Mouse (Mus musculus): ENCODE measurements around the gene Mrnip. TPM values are rescaled to one million over a fixed set of nuclear protein-coding genes. Genes with fewer than 3 reads are reported as not detected.
A peak's percentile ranks its signal among the peaks of the same experiment; 100 is the strongest.

Mrnip gene
- polyA plus RNA-seq, 1 experiment from 2014 or later, result 30.2 TPM

DNA sequence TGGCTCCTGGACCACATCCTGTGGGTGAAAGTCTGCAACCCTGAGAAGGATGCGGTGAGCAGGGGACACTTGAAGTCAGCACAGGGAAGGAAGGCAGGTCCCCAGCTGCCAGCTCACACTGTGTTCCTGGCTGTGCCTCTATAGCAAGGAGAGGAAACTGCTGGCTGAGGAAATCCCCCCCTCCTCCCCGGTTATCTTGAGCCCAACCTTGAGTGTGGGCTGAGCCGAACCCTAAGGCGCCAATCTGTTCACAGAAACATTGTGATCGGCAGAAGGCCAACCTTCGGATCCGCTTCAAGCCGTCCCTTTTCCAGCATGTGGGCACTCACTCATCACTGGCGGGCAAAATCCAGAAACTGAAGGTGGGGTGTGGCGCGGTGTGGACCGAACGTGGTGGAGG, 58.8 kb downstream of the Mrnip start:
- no peak overlapping the region for H3K4me3 ChIP-seq
- H3K27ac ChIP-seq, result no peak overlapping the region
- H3K4me1 ChIP-seq (replicated peaks), result peaks cover 45% of the 10 kb centered on the region
- no peak overlapping the region for H3K9ac ChIP-seq
- peaks cover 58% of the 10 kb centered on the region for H3K27me3 ChIP-seq
- H3K4me2 ChIP-seq, result no peak overlapping the region
- WGBS, result 98% methylated on average over 13 of the region's 13 CpGs
- peaks cover 49% of the 10 kb centered on the region for H3K36me3 ChIP-seq
- no peak for ATAC-seq (ENCODE audit: low FRiP score)
- H3K9me3 ChIP-seq, result no peaks in the 10 kb centered on the region

DNA sequence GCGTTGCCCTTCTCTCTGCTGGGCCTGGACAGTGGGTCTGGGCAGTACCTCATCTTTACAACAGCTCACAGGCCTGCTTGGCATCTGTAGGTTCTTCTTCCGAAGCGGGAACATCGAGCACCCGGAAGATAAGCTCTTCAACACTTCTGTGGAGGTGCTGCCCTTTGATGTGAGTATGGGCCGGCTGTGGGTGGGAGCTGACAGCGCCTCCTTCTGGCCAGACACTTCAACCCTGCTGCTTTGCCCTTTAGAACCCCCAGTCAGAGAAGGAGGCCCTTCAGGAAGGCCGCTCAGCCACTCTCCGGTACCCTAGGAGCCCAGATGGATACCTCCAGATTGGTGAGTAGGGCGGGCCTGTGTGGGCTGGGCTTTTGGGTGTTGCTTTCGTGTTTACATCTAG, 59.7 kb downstream of the Mrnip start:
- Histone ChIP-seq H3K9ac (no peak overlapping the region), H3K27me3 (peaks cover 63% of the 10 kb centered on the region), H3K4me1 (replicated peaks) (peaks cover 36% of the 10 kb centered on the region), H3K27ac (no peak overlapping the region), H3K4me3 (no peak overlapping the region), H3K9me3 (no peaks in the 10 kb centered on the region), H3K4me2 (no peak overlapping the region), H3K36me3 (peaks cover 49% of the 10 kb centered on the region)
- WGBS, result 88% methylated on average over 11 of the region's 11 CpGs
- ATAC-seq (ENCODE audit: low FRiP score), result no peak

DNA sequence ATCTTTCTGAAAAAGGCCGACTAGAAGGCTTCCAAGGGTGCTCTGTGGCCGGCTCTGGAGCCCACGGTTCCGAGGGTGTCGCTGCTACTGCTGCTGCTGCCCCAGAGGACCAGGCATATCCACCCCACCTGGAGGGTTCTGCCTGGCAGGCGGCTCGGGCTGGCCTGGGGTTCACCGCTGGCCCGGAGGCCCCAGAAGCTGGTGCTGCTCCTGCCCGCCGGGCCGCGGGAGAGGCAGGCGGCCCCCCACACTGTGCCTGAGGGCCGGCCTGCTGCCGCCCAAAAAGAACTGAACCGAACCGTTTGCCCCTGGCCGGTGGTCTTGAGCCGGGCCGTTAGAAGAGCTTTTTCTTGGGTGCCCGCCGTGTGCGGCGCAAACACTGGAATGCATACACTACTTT, 60.4 kb downstream of the Mrnip start:
- H3K27me3 ChIP-seq, result peaks cover 63% of the 10 kb centered on the region
- 95% methylated on average over 25 of the region's 25 CpGs for WGBS
- no peak for ATAC-seq (ENCODE audit: low FRiP score)
- no peak overlapping the region for H3K27ac ChIP-seq
- peaks cover 30% of the 10 kb centered on the region for H3K4me1 ChIP-seq (replicated peaks)
- H3K9me3 ChIP-seq, result no peaks in the 10 kb centered on the region
- peaks cover 49% of the 10 kb centered on the region for H3K36me3 ChIP-seq
- no peak overlapping the region for H3K4me2 ChIP-seq
- H3K4me3 ChIP-seq, result no peak overlapping the region
- no peak overlapping the region for H3K9ac ChIP-seq

DNA sequence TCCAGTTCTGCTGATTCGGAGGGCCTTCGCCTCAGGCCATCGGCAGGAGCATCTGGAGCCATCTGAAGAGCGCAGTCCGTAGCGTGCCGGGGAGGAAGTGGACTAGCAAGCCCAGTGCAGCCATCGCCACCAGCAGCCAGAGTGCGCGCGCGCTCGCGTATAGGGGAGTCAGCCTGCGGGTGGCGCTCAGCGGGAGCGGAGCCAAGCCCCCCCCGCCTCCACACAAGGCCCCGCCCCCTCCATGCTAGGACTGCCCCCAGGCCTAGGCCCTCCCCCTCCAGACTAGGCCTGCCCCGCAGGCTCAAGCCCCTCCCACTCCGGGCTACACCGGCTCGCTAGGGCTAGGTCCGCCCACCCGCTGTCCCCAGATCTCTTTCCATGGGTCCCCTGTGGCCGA, 62.3 kb downstream of the Mrnip start:
- Histone ChIP-seq H3K36me3 (peaks cover 41% of the 10 kb centered on the region), H3K27me3 (peaks cover 54% of the 10 kb centered on the region), H3K9me3 (no peaks in the 10 kb centered on the region), H3K4me3 (peak overlapping the region; percentile 57), H3K4me2 (peak overlapping the region; percentile 94), H3K9ac (peak overlapping the region; percentile 75), H3K27ac (no peak overlapping the region), H3K4me1 (replicated peaks) (peaks cover 22% of the 10 kb centered on the region)
- under 1% methylated on average over 25 of the region's 27 CpGs for WGBS
- peak; percentile 84 for ATAC-seq (ENCODE audit: low FRiP score)

DNA sequence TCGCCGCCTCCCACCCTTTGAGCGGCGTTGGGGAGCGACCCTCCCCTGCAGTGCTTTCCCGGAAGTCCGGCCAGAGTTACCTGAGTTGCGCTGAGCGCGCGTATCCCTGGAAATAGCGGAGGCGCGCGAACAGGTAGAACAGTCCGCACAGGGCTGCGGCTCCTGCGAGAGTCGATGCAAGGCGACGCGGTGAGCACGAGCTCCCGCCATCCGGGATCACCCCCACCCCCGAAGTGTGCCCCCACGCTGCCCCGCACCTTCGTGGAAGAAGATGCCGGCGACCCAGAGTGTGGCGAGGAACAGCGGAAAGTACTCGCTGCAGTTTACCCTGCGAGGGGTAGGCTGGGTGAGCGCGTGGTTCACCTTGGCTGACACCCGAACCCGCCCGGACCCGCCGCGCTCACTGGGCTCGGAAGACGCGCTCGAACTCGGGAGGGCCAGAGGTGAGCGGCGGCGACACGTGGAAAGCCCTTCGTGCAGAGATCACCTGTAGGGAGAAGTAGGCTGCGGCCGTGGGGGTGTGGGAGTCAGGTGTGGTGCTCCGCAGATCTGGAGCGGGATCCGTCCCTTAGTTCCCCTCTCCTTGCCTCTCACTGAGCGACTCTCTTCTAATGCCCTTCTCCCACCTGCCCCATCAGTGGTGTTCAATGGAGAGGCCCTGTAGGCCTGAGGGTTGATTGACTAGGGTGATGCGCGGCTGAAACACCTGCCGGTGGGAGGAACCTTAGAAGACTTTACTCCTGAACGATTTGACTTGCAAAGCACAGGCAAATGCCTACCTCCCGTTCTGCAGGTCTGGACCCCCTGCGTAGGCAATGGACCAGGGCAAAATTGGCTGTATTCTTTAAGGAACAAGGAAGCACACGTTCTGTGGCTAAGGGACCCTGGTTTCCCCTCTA, 62.9 kb downstream of the Mrnip start:
- Histone ChIP-seq H3K27me3 (peaks cover 54% of the 10 kb centered on the region), H3K36me3 (peaks cover 35% of the 10 kb centered on the region), H3K9me3 (no peaks in the 10 kb centered on the region), H3K4me2 (peak overlapping the region; percentile 94), H3K27ac (no peak overlapping the region), H3K4me3 (peak overlapping the region; percentile 57), H3K4me1 (replicated peaks) (peaks cover 22% of the 10 kb centered on the region), H3K9ac (peak overlapping the region; percentile 75)
- WGBS, result 2% methylated on average over 66 of the region's 66 CpGs
- peak; percentile 44 for ATAC-seq (ENCODE audit: low FRiP score)

DNA sequence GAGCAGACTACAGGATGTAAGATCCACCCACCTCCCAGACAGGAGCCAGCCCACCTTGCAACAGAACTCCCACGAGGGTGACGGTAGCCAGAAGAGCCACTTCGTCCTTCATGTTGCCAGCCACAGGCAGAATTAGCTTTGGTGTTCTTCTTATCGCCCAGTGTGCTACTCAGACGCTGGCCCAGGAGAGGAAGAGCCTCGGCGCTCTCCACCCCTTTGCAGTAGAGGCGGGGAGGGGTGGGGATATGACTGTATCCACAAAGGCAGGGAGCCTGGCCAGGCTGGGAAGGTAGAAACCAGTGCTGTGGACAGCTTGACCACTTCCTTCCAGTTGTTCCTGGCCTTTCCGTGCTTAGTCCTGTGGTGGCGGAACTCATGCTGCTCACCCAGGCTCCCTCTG, 64.1 kb downstream of the Mrnip start, which contains the start of gene Ltc4s:
Gene Ltc4s, minus strand, starts transcription at position 293 of the 400 bp plus-strand sequence.
- Histone ChIP-seq H3K9me3 (no peaks in the 10 kb centered on the region), H3K36me3 (peaks cover 24% of the 10 kb centered on the region), H3K9ac (no peak within 1 kb of the TSS), H3K4me3 (peak within 1 kb of the TSS; percentile 57), H3K4me1 (replicated peaks) (peaks cover 22% of the 10 kb centered on the region), H3K4me2 (peak within 1 kb of the TSS; percentile 94), H3K27me3 (peaks cover 54% of the 10 kb centered on the region), H3K27ac (no peak within 1 kb of the TSS)
- ATAC-seq (ENCODE audit: low FRiP score), result no peak
- 48% methylated on average over 10 of the region's 10 CpGs for WGBS

DNA sequence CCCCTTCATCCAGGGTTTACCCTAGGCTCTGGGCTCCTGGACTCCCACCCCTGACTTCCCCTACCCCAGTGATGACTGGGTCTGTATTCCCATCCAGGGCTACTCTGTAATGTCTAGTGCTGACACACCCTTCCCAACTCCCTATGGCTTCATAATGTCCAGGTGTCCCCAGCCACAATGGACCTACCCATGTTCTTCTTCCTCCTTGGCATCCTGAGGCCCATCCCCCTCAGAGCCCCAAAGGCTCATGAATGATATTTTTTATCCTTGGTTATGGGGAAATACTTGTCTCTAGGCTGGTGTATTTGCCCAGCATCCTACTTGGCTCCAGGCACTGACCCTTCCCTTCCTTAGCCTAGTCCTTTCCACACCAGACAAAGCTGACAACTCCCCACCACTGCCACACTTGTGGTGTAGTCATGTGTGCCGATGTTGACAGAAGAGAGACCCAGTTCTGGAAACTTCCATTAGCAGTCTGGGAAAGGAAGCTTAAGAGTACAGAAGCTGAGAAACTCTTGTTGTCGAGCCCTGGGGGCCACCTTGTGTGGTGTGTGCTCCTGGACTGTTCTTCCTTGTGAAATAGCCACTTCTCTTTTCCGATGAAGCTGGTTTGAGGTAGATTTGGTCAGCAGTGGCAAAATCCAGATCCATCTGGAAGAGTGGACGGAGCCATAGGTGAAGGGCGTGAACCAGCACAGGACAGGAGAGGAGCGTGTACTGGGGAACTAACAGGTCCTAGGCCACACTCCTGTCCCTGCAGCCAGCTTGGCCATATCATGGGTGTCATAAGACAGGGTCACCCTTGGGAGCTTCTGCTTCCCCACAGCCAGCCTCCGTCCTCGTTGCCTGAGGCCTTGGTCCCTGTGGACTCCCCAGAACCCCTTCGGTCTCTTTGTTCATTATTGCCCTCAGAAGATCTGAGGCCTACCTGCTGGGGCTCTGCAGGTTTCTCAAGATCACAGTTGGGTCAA, 64.9 kb downstream of the Mrnip start:
- no peak overlapping the region for H3K4me2 ChIP-seq
- peaks cover 22% of the 10 kb centered on the region for H3K4me1 ChIP-seq (replicated peaks)
- H3K27ac ChIP-seq, result no peak overlapping the region
- H3K9ac ChIP-seq, result no peak overlapping the region
- no peak overlapping the region for H3K4me3 ChIP-seq
- no peaks in the 10 kb centered on the region for H3K9me3 ChIP-seq
- no peak for ATAC-seq (ENCODE audit: low FRiP score)
- H3K36me3 ChIP-seq, result peaks cover 16% of the 10 kb centered on the region
- whole genome bisulfite sequencing, result 94% methylated on average over 9 of the region's 9 CpGs
- H3K27me3 ChIP-seq, result peaks cover 51% of the 10 kb centered on the region

DNA sequence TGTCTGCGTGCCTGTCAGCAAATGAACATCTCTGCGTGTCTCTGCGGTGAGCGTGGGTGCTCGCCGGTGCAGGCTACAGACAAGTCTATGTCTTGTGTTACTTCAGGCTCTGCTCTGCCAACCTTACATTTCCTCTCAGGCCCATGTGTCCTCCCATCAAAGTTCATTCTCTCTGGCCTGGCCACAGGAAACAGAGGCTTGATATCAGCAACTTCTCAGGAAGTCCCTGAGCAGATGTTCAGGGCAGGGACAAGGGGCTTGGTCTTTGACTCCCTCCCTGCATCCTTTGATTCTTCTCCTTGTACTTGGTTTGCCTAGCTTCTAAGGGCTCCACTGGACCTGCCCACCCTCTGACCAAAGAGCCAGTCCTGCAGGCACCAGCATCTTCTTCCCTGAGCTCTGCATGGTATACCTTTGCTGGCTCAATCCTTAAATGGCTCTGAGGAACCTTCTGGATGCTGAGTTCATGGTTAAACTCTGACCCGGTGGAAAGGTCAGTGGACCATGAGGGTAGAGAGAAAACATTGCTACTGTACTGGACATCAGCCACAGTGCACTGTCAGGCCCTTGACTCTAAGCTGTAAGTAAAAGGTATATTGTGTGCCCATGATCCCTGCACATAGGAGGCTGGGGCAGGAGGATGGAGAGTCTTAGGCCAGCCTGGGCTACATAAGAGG, 66.1 kb downstream of the Mrnip start:
- WGBS, result 86% methylated on average over 7 of the region's 7 CpGs

DNA sequence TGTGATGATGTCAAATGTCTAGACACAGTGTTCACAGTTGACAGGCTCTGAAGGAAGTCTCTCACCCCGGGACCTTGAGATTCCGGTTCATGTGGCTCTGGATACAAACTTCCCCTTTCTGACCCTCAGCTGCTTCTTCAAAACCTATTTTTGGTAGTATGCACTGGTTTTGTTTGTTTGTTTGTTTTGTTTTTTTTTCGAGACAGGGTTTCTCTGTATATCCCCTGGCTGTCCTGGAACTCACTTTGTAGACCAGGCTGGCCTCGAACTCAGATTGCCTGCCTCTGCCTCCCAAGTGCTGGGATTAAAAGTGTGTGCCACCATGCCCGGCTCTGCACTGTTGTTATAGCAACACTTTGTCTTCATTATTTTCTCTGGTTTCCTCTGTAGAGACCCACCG, 69.7 kb downstream of the Mrnip start:
- WGBS, result 87% methylated on average over 6 of the region's 6 CpGs
- Histone ChIP-seq H3K4me3 (no peak overlapping the region), H3K36me3 (no peaks in the 10 kb centered on the region), H3K27me3 (peaks cover 7% of the 10 kb centered on the region), H3K9me3 (no peaks in the 10 kb centered on the region), H3K4me2 (no peak overlapping the region), H3K9ac (no peak overlapping the region), H3K4me1 (replicated peaks) (no peaks in the 10 kb centered on the region), H3K27ac (no peak overlapping the region)
- ATAC-seq (ENCODE audit: low FRiP score), result no peak

More for the DNA sequence above, 66.1 kb downstream of the Mrnip start:
- Histone ChIP-seq H3K9me3 (no peaks in the 10 kb centered on the region), H3K36me3 (peaks cover 3% of the 10 kb centered on the region; the same call in 1 of the 2 replicates), H3K9ac (no peak overlapping the region), H3K27me3 (peaks cover 39% of the 10 kb centered on the region), H3K4me1 (replicated peaks) (peaks cover 22% of the 10 kb centered on the region), H3K4me3 (no peak overlapping the region), H3K4me2 (no peak overlapping the region), H3K27ac (no peak overlapping the region)
- ATAC-seq (ENCODE audit: low FRiP score), result no peak

DNA sequence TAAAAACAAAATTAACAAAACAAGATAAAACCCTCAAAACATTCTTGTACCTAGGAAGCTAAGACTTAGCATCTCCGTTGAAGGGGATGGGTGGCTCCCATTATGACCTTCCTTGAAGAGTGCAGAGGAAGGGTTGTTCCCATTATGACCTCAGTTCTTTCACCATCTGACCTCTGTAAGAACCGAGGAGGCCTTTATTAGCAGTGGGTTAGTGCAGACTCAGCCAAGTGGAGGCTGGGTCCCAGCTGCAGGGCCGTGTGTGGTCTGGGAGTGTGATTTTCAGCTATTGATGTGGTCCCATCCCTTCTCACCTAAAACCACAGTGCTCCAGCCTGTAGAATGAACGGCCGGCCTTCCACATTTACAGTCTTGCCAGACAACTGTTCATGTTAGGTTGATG, 71.0 kb downstream of the Mrnip start:
- ATAC-seq (ENCODE audit: low FRiP score), result no peak
- Histone ChIP-seq H3K4me3 (no peak overlapping the region), H3K27ac (no peak overlapping the region), H3K36me3 (no peaks in the 10 kb centered on the region), H3K9ac (no peak overlapping the region), H3K9me3 (no peaks in the 10 kb centered on the region), H3K27me3 (no peaks in the 10 kb centered on the region), H3K4me2 (no peak overlapping the region), H3K4me1 (replicated peaks) (no peaks in the 10 kb centered on the region)
- WGBS, result 69% methylated on average over 5 of the region's 5 CpGs

DNA sequence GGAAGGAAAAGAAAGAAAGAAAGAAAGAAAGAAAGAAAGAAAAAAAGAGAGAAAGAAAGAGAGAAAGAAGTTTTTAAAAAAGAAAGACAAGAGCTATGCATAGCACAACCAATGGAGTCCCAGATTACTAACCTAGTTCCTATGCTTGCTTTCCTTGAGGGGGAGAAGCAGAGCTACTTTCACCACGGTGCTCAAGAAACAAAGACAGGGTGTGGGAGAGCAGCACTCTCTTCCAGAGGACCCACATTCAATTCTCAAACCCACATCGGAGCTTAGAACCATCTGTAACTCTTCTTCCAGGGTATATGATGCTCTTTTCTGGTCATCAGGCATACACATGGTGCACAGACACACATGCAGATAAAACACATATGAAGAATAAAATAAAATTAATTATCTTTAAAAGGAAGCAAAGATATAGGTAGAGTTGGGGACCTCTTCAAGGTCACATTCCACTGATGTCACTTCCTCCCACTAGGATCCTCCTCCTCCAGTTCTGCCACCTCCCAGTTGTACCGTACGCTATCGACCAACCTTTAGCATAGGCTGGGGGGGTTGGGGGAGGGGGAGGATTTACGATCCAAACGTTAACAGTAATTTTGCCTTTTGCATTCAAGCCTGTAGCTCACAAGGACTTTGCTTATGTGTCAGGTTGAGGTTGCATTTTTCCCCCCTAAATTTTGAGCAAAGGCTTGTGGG, 74.4 kb downstream of the Mrnip start:
- no peak overlapping the region for H3K27ac ChIP-seq
- no peak overlapping the region for H3K9ac ChIP-seq
- no peak for ATAC-seq (ENCODE audit: low FRiP score)
- H3K9me3 ChIP-seq, result no peaks in the 10 kb centered on the region
- H3K4me1 ChIP-seq (replicated peaks), result no peaks in the 10 kb centered on the region; the same call in none of the 2 replicates
- no peaks in the 10 kb centered on the region for H3K36me3 ChIP-seq
- no peaks in the 10 kb centered on the region for H3K27me3 ChIP-seq
- H3K4me2 ChIP-seq, result no peak overlapping the region
- H3K4me3 ChIP-seq, result no peak overlapping the region
- 85% methylated on average over 7 of the region's 7 CpGs for WGBS
